Mouse (Mus musculus) intestine, postnatal 0 days (tissue): ENCODE data around the gene St7. TPM values are rescaled to one million over a fixed set of nuclear protein-coding genes. Genes with fewer than 3 reads are reported as not detected.

Experiments
- ATAC-seq: fragments of 200-750 bp; cut with Nextera tagmentation; 2 replicates; pipeline ENCODE4 v1.8.0; 2017; ENCODE audit warnings: mild to moderate bottlenecking, moderate TSS enrichment, moderate library complexity
- H3K27ac ChIP-seq: fragments of 300-500 bp; sonication (generic); 2 replicates; pipeline ENCODE4 v1.5.1; 2014; ENCODE audit warnings: mild to moderate bottlenecking, low read depth, low read length, moderate library complexity
- H3K27me3 ChIP-seq: fragments of 300-500 bp; sonication (generic); replicated peaks from 2 replicates; pipeline ENCODE4 v1.6.1; 2014; ENCODE audit warnings: low read length, mixed read lengths; ENCODE audit not compliant: control insufficient read depth, insufficient read depth
- H3K36me3 ChIP-seq: fragments of 300-500 bp; sonication (generic); 2 replicates; pipeline ENCODE4 v1.6.1; 2014; ENCODE audit warnings: mild to moderate bottlenecking, moderate library complexity; ENCODE audit not compliant: control insufficient read depth, insufficient read depth
- H3K4me1 ChIP-seq: fragments of 300-500 bp; sonication (generic); replicated peaks from 2 replicates; pipeline ENCODE4 v1.6.1; 2014; ENCODE audit warnings: antibody characterized with exemption, low read length, mixed read lengths; ENCODE audit not compliant: control insufficient read depth, insufficient read depth
- H3K4me2 ChIP-seq: fragments of 300-500 bp; sonication (generic); replicated peaks from 2 replicates; pipeline ENCODE4 v1.6.1; 2014; ENCODE audit warnings: low read depth, mild to moderate bottlenecking, moderate library complexity
- H3K4me3 ChIP-seq: fragments of 300-500 bp; sonication (generic); 2 replicates; pipeline ENCODE4 v1.5.1; 2014; ENCODE audit warnings: low read depth, low read length
- H3K9ac ChIP-seq: fragments of 300-500 bp; sonication (generic); 2 replicates; pipeline ENCODE4 v1.6.1; 2014; ENCODE audit warnings: mild to moderate bottlenecking, low read depth, low read length
- H3K9me3 ChIP-seq: fragments of 300-500 bp; sonication (generic); 2 replicates; pipeline ENCODE4 v1.6.1; 2016; ENCODE audit warnings: mixed run types; ENCODE audit not compliant: control insufficient read depth
- CTCF ChIP-seq: sonication (generic); IDR thresholded peaks from 2 replicates; pipeline ENCODE4 v1.5.1; 2016; ENCODE audit warnings: low read depth, mild to moderate bottlenecking, control low read depth, antibody characterized with exemption, moderate library complexity
- WGBS: fragments of 180-500 bp; shearing (Covaris S2); extraction: QIAGEN DNeasy Blood & Tissue Kit; methylation state at CpG from one replicate; pipeline ENCODE4 v1.1.7; 2014; 5-methylcytosine and 5-hydroxymethylcytosine counted together
- polyA plus RNA-seq: library from polyadenylated mRNA; unstranded; fragments of >200 nt; fragmentation: Nextera tagmentation; extraction: Ambion mirVana; gene quantifications from 2 replicates; pipeline ENCODE4 v1.2.1, GENCODE M21; 2015

The St7 gene
- polyA plus RNA-seq, 1 experiment from 2014 or later = 11.2 TPM

DNA sequence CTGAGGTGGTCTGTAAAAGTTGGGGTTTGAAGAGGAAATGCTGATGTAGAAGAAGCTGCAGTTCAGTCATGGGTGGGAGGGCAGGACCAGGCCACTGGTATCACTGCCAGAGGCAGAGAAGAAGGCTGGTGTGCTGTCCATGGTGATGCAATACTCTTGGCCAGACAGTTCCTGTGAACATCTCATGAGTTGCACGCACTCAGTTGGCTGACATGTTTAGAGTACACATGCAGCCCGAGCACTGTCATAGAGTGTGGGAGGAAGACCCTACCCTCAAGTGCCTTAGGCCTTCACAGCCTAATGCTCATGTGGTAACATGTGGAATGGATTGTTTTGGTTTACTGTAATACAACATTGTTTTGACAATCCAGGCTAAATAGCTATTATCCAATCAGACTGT is 238.5 kb downstream of the St7 start:
- Histone ChIP-seq H3K27ac (no peak overlapping the region), H3K4me1 (no peaks in the 10 kb centered on the region), H3K4me3 (no peak overlapping the region), H3K4me2 (no peak overlapping the region), H3K36me3 (peaks cover 8% of the 10 kb centered on the region; the same call in 1 of the 2 replicates), H3K9me3 (no peaks in the 10 kb centered on the region), H3K27me3 (no peaks in the 10 kb centered on the region), H3K9ac (no peak overlapping the region)
- 79% methylated on average over 2 of the region's 2 CpGs for WGBS
- no peak for ATAC-seq
- TF ChIP-seq CTCF = no peak

DNA sequence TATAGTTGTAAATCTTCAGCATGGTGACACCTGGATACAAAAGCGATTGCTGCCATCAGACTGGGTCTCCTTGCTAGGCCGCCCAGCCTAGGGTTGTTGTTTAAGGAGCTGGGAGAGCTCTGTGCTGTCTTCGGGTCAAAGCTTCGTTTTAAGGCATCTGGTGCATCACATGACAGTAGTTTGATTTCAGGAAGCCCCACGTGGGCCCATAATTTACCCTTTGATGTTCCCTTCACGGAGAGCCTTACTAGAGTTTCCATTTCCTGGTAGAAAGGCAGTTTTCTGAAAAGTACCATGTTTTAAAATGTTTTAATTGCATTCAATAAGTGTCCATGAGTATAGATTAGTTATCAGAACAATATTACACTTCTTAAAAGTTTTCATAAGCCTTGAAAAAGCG is 239.1 kb downstream of the St7 start:
- H3K27ac ChIP-seq = no peak overlapping the region
- H3K36me3 ChIP-seq = peaks cover 8% of the 10 kb centered on the region; the same call in 1 of the 2 replicates
- H3K9me3 ChIP-seq = no peaks in the 10 kb centered on the region
- TF ChIP-seq CTCF = no peak
- no peak overlapping the region for H3K4me3 ChIP-seq
- 75% methylated on average over 7 of the region's 7 CpGs for WGBS
- H3K27me3 ChIP-seq = no peaks in the 10 kb centered on the region
- ATAC-seq = no peak
- no peak overlapping the region for H3K9ac ChIP-seq
- no peaks in the 10 kb centered on the region for H3K4me1 ChIP-seq
- H3K4me2 ChIP-seq = no peak overlapping the region

DNA sequence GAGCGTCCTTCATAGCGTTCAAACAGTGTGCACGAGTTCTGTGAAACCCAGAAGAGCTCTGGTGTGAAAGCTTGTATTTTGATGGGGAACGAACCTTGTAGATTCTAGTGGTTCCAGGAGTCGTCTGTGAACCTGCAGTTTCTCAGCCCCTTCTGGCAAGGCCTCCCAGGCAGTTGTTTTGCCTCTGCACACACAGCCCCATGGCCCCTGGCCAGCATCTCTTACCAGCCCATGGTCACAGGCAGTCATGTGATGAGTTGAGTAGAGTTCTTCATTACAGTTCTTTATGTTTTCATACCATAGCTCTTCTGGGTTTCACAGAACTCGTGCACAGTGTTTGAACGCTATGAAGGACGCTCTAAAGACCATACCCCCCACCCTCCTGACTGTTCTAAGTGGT is 240.1 kb downstream of the St7 start:
- no peak for TF ChIP-seq CTCF
- Histone ChIP-seq H3K9me3 (no peaks in the 10 kb centered on the region), H3K9ac (no peak overlapping the region), H3K4me3 (no peak overlapping the region), H3K27ac (no peak overlapping the region), H3K36me3 (peaks cover 8% of the 10 kb centered on the region; the same call in 1 of the 2 replicates), H3K4me1 (no peaks in the 10 kb centered on the region), H3K27me3 (no peaks in the 10 kb centered on the region), H3K4me2 (no peak overlapping the region)
- WGBS = 93% methylated on average over 8 of the region's 8 CpGs
- no peak for ATAC-seq

DNA sequence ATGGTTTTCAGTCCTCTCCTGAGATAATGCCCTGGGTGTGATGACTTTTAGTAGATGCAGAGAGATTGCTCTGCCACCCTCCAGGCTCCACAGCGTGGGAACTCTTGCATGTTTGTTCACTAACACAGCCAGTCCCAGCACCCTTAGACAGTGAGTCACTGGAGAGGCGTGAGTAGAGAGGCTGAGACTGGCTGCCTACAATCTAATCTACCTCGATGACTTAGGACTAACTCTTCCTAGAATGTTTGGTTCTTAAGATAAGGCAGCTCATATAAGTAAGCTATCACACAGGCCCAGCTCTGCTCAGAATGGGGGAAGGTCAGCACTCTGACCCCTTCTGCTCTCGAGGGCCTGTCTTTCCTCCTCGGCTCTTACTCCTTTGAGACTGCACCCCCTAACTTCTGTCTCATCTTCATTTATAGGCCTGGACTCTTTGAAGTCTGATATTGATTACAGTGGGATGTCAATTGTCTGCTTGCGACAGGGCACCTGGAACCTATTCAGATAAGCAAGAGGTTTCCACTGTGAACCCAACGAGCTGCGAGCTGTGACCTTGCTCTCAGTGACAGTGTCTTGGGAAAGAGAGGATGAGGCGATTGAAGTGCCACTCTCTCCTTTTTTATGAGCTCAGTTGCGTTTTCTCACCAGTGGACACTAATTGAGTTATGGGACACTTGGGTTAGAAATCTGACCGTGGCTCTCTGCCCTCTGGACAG is 246.1 kb downstream of the St7 start:
- no peak for TF ChIP-seq CTCF
- Histone ChIP-seq H3K4me2 (no peak overlapping the region), H3K4me1 (no peaks in the 10 kb centered on the region), H3K9ac (no peak overlapping the region), H3K4me3 (no peak overlapping the region), H3K27ac (no peak overlapping the region), H3K9me3 (no peaks in the 10 kb centered on the region), H3K36me3 (peaks cover 8% of the 10 kb centered on the region; the same call in 1 of the 2 replicates), H3K27me3 (no peaks in the 10 kb centered on the region)
- ATAC-seq = peak; percentile 72
- 24% methylated on average over 11 of the region's 11 CpGs for WGBS

DNA sequence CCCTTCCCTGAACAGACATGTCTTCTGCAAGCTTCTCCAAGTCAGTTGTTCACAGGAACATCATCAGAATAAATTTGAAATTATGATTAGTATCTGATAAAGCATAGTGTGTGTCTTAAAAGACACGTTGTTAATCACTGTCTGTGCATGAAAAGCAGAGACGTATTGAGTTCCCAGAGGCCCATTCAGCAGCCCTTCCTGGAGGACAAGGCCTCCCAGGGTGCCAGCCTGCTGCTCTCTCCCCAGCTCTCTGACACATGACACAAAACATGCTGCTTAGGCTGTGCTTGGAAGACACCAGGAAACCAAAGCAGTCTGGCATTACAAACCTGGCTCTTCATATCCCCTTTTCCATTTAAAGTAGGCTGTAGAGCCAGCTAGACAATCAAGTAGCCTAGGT is 249.2 kb downstream of the St7 start:
- ATAC-seq = no peak
- H3K4me1 ChIP-seq = no peaks in the 10 kb centered on the region
- 55% methylated on average over 2 of the region's 2 CpGs for WGBS
- no peaks in the 10 kb centered on the region for H3K9me3 ChIP-seq
- H3K27me3 ChIP-seq = no peaks in the 10 kb centered on the region
- no peak overlapping the region for H3K4me2 ChIP-seq
- H3K9ac ChIP-seq = no peak overlapping the region
- H3K27ac ChIP-seq = no peak overlapping the region
- no peak overlapping the region for H3K4me3 ChIP-seq
- no peak for TF ChIP-seq CTCF
- H3K36me3 ChIP-seq = no peaks in the 10 kb centered on the region; the same call in 1 of the 2 replicates

DNA sequence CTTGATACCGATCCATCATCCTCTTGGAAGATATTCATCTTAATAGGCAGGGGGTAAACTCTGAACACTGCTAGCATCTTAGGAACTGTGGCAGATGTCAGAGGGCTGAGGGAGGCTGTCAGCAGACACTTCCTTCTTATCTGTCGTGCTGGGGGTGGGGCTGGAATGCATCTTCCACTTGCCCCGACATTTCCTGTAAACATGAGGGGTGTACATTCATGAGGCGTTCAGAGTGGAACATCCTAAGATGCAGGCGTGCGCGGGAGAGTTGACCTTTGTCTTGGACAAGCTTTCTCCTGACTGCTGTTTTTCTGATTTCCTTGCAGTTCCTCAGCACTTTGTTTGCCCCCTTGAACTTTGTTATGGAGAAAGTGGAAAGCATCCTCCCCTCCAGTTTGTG is 249.6 kb downstream of the St7 start:
- WGBS = 45% methylated on average over 7 of the region's 7 CpGs
- Histone ChIP-seq H3K4me2 (no peak overlapping the region), H3K4me3 (no peak overlapping the region), H3K27me3 (no peaks in the 10 kb centered on the region), H3K9me3 (no peaks in the 10 kb centered on the region), H3K9ac (no peak overlapping the region), H3K36me3 (no peaks in the 10 kb centered on the region; the same call in 1 of the 2 replicates), H3K27ac (no peak overlapping the region), H3K4me1 (no peaks in the 10 kb centered on the region)
- no peak for ATAC-seq
- no peak for TF ChIP-seq CTCF
